Mouse (Mus musculus) lung, postnatal 10 days (tissue): ENCODE data around the gene Klra3.
"Not testable (repeated sequence)": the region's sequence is repeated elsewhere in the genome, so short reads cannot be mapped to it uniquely, and the experiment has no call there.

Experiments used
- DNase-seq: peaks from one replicate; pipeline ENCODE4 v3.0.0; 2021

Klra3 gene

DNA sequence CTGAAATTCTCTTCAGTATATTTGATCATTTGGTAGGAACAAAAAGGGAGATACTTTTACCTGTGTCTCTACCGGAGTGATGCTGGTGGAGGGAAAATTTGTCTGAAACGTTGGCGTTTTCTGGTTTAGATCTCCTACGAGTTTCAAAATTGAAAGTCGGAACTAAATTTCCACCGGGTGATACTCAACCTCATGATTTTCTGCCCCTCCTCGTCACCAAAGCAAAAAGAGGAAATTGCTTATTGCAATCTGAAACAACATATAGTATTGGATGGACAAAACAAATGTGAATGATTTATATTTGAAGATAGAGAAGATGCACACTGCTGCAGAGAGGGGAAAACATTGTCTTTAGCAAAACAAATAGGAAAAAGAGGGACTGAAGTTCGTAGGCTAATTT is at the start of gene Klra3:
Gene Klra3 (minus strand): TSS at position 164 of the 400 bp plus-strand sequence.
- no peak for DNase-seq

DNA sequence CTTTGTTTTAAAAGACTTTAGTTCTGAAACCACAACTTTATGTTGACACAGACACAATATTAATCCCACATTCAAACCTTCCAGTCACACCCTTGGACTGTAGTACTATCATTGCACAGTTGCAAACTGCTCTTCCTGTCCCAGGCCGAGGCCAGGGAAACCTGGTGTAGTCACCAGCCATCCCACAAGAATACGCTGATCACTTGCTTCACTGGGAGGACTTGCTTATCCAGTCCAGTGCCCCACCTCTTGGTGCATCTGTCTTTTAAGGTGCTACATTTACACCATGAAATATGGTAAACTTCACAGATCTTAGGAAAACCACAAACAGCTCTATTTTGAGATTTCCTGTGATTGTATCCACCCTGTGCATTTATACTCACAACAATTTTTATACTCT is 49.4 kb upstream of the Klra3 start, which contains the start of gene Klra1:
Gene Klra1 (minus strand): TSS at position 125 of the 400 bp plus-strand sequence.
- DNase-seq: no peak

DNA sequence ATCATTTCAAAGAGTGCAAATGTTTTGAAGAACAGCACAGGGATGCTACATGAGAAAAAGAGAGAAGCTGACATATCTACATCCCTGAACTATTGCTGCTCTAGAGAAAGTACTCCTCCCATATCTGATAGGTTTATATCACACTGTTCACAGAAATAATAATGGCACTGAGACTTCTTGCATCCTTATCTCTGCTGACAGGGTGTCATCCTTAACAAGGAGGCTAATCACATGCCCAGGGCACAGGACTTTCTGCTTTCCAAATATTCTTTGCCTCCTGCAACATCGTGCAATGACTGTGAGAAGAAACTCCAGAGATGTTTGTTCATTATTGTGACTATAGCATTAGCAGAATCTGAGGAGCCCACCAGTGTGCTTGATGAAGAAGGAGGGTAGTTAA is 48.4 kb upstream of the Klra3 start:
- no peak for DNase-seq

DNA sequence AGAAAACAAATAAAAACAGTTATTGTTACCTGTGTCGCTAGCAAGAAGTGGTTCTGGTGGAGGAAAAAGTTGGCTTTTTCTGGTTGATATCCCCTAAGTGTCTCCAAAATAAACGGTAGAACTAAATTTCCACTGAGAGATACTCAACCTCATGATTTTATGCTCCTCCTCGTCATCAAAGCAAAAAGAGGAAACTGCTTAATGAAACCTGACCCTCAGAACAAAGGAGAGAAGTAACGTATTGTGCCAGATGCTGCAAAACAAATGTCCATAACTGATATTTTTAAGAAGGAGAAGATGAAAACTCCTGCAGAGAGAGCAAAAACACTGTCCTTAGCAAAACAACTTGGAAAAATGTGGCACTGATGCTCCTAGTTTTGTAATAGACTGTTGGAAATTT is 45.0 kb upstream of the Klra3 start:
- no peak for DNase-seq

DNA sequence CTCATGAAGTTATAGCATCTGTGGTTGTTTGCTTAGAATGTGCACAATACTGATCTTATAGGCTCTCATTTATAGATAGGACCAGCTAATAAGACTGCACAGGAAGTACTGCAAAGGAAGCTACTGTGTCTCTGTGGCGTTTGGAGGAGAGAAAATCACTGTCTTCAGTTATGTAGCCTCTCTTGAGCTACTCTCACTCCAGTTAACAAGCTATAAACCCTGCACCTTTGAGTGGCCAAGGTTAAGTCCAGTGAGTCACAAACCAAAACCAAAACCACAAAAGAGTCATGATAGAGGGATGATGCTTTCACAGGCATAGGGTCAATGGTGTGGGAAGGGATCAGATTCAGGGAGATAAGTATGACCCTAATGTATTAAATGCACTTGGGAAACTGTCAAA is 8.0 kb upstream of the Klra3 start:
- not testable (repeated sequence) for DNase-seq

DNA sequence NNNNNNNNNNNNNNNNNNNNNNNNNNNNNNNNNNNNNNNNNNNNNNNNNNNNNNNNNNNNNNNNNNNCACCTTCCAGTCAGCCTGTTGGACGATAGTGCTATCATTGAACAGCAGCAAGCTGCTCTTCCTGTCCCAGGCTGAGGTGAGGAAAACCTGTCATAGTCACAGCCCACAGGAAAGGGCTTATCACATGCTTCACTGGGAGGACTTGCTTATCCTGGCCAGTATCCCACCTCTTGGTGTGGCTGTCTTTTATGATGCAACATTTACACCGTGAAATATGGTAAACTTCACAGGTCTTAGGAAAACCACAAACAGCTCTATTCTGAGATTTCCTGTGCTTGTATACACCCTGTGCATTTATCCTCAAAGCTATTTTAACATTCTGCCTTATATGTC is 4.6 kb upstream of the Klra3 start:
- DNase-seq: not testable (repeated sequence)

DNA sequence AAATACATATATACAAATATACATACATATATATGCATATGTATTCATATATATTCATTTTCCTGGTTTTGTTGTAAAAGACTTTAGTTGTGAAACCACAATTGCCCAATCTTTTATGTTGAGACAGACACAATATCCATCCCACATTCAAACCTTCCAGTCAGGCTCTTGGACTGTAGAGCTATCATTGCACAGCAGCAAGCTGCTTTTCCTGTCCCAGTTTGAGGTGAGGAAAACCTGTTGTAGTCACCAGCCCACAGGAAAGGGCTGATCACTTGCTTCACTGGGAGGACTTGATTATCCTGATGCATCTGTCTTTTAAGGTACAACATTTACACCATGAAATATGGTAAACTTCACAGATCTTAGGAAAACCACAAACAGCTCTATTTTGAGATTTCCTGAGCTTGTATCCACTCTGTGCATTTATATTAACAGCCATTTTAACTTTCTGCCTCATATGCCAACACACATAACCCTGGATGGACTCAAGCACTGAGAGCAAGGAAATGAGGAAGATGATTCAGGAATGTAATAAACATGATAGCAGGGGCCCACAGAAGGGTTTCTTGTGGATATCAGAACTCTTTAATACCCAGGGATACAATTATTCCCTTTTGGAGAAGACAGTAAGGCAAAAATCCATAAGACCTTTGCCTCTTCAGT is 49.3 kb downstream of the Klra3 start:
- no peak for DNase-seq

DNA sequence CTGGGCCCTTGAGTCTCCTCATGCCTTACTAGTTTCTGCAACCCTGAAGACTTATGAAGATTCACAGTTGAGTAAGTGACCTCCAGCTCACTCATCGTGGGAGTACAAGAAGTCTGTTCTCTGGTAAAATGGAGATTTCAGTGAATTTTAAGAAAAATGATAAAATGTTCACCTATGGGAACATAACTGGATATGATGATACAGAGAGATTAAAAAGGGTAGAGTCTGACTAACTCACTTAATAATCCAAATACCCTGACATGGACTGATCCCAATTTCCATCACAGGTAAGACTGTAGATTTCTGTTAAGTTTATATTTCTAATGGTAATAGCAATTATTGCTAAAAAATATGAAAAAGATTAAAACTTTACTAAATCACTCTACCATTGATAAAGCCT is 55.5 kb downstream of the Klra3 start, which contains the start of gene Klra10:
Gene Klra10 (minus strand): TSS at position 101 of the 400 bp plus-strand sequence.
- not testable (repeated sequence) for DNase-seq
